Mouse (Mus musculus) urinary bladder, adult 18-20 months (tissue): ENCODE measurements around the gene Zkscan2.

Experiments
- DNase-seq, 2 experiments: peaks; one replicate each; pipeline ENCODE4 v3.0.0; 2022; ENCODE audit warnings: low spot score in 2 of 2, mixed read lengths in 2 of 2

Gene Zkscan2

DNA sequence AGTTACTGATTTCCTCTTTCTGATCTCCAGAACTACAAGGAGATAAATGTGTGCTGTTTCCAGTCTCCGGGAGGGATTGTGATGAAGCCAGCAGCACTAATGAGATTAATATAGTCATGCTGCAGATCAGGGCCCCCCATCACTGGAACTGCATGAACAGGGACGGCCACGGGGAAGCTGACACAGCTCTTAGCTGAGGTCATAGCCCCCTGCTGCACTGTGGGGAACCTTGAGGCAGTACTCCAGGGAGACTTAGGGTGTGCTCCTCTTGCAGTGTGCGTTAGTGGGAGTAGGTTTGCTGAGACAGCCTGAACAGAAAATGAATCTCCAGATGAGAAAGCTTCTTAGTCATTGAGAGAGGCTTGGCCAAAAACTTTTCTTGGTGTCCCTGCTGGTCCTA is 69.0 kb downstream of the Zkscan2 start:
- DNase-seq = no peak

DNA sequence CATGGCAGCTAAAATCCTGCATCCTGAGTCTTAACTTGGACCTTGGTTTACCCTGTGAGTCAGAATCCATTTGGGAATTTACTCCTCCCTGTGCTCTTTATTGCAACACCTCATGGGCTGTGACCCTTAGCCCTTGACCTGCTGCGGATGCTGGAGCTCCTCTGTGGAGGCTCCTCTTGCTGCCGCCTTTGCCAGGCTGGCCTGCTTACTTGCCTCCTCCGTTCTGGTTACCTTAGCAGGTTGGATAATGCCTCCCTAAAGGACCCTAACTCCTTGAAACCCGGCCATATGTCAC is 69.9 kb downstream of the Zkscan2 start:
- no peak for DNase-seq

DNA sequence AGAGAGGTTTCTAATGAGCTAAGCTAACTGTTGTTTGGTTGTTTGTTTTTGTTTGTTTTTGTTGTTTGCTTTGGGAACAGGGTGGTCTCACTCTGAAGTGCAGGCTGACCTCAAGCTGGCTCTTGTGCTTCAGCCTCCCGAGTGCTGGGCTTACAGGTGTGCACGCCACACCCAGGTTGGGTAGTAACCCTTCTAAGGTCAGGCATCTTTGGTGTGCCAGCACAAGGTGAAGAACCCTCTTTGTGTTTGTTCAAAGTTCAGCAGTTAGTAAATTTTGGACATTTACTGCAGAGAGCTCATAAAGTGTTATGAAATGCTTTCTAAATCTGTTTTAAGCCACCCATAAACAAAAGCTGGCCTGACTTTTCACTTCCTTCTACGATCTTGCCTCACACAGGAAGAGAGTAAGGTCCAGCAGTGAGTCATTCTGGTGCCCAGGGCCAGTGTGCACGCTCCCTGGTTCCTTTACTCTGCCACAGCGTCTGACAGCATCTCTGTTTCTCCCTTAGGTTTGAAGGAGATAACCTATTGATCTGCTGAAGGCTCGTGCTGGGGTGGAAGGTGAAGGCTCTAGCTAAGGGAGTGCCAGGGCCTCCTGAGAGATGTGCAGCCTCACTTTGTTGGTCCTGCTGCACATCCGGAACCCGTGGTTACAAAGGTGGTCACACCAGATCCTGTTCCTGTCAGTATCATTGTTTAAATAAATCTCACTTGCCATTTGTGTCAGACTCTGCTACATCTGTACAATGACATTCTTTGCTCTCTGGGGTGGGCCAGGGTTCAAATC is 70.4 kb downstream of the Zkscan2 start:
- DNase-seq = peak in 1 of 2 experiments; percentile 50
